Mouse (Mus musculus) olfactory bulb, adult 2 months (tissue): ENCODE data around the gene Idh2. TPM values are rescaled to one million over a fixed set of nuclear protein-coding genes. Genes with fewer than 3 reads are reported as not detected.

ENCODE experiments used
- H3K27ac ChIP-seq: fragments of 200-500 bp; 2 replicates; pipeline ENCODE4 v1.5.1; 2012; ENCODE audit warnings: low read depth, low read length; ENCODE audit not compliant: insufficient read depth
- H3K4me1 ChIP-seq: fragments of 200-500 bp; 2 replicates; pipeline ENCODE4 v1.6.1; 2012; ENCODE audit warnings: low read length; ENCODE audit not compliant: control insufficient read depth, insufficient read depth
- H3K4me3 ChIP-seq: fragments of 200-500 bp; 2 replicates; pipeline ENCODE4 v1.5.1; 2012; ENCODE audit warnings: mild to moderate bottlenecking, low read depth, low read length, moderate library complexity; ENCODE audit not compliant: insufficient read depth
- CTCF ChIP-seq: fragments of 200-500 bp; IDR thresholded peaks from 2 replicates; pipeline ENCODE4 v1.5.1; 2012; ENCODE audit warnings: low read depth, mild to moderate bottlenecking, low read length, moderate library complexity; ENCODE audit not compliant: insufficient read depth
- POLR2A ChIP-seq: fragments of 200-500 bp; IDR thresholded peaks from 2 replicates; pipeline ENCODE4 v1.6.1; 2012; ENCODE audit warnings: mild to moderate bottlenecking, low read depth, low read length, moderate library complexity; ENCODE audit not compliant: insufficient read depth
- WGBS: fragments of 180-500 bp; shearing (Covaris S2); methylation state at CpG from one replicate; pipeline ENCODE4 v1.1.7; 2018; 5-methylcytosine and 5-hydroxymethylcytosine counted together
- polyA plus RNA-seq: library from polyadenylated mRNA; stranded (reverse); fragments of >200 nt; gene quantifications from 2 replicates; pipeline ENCODE4 v1.2.4, GENCODE M21; 2012; ENCODE audit warnings: low replicate concordance; ENCODE audit not compliant: missing spikeins, insufficient read depth, insufficient read length

Gene Idh2
- polyA plus RNA-seq, 1 experiment = not detected

DNA sequence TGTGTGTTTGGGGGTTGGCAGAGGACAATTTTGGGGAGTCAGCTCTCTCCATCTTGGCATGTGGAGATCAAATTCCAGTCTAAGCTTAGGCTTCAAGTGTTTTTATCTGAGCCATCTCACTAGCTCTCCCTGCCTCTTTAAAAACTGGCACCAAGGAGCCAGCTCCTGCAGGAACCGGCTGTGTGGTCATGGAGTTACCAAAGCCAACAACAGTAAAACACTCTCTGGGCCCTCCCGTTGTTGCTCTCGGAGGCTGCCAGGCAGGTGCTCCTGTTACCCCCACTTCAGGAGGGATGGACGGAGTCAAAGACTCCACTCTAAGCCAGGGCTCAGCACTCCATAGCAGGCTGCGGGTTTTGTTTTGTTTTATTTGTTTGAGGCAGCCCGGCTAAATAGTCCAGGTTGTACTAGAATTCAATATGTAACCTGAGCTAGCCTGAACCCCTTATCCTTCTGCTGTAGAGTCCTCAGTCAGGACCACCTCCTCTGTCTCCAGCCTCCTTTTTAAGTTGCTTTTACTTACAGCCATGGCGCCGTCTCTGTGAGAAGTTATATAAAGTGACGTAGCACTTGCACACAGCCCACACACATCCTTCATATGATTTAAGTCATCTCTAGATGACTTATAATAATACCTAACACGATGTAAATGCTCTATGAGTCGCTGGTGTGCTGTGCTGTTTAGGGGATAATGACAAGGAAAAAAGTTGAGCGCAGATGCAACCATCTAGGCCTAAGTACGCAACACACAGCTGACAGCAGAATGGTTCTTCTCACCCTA, 48.3 kb downstream of the Idh2 start:
- Histone ChIP-seq H3K4me1 (peaks cover 61% of the 10 kb centered on the region), H3K4me3 (no peak overlapping the region), H3K27ac (no peak overlapping the region)
- TF ChIP-seq POLR2A = no peak
- whole genome bisulfite sequencing = 62% methylated on average over 13 of the region's 13 CpGs

DNA sequence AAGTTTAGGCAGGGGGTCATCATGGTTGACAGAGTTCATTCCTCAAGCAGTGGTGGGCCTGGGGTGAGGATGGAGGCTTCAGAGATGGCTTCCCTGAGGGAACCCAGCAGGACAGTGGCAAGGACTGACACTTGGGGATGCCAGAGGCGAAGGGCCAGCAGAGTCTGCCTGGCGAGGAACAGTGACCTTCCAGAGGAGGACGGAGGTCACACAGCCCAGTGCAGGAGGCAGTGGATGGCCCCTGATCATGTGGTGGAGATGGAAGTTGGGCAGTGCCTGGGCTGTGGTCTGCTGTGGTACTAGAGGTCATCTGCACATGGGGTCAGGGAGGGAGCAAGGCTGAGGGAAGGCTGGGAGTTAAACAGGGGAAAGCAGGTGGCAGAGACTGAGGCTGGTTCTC, 49.9 kb downstream of the Idh2 start:
- Histone ChIP-seq H3K27ac (no peak overlapping the region), H3K4me3 (no peak overlapping the region), H3K4me1 (peaks cover 53% of the 10 kb centered on the region)
- 88% methylated on average over 3 of the region's 3 CpGs for WGBS
- TF ChIP-seq CTCF (no peak), POLR2A (no peak)

DNA sequence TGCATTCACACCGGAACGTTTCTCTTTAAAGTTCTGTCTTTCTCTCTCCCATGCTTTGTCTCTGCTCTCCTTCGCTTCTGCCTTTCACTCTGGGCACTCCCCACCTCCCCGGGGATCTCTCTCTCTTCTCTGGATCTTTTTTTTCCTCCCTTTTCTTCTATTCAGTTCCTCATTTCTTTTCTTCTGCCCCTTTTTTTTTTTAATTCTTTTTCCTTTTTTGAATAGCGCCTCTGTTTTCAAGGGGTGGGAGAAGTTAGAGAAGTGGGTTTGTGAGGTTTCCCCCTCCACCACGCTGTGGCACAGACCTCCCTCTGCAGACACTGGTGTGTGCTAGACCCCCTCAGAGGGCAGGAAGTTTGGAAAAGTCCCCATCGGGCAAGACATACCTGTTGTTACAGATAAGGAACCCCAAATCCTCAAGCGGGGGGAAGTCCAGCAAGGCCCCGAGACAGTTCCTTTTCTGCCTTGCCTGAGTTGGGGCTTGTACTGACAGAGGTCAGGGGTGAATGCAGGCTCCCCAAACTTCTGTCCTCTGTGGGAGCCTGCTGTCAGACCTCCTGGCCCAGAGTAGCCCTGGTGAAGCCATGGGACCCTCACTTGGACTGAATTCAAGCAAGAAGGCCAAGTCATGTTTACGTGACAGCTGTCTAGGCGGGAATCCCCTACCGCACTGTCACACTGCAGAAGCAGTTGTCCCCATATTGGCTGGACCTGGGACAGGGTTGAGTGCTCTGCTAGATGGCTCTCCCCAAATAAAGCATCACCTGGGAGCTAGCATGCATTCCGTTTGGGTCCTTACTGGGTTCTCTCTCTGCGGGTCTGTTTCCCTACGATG, 51.1 kb downstream of the Idh2 start:
- no peak overlapping the region for H3K27ac ChIP-seq
- 64% methylated on average over 15 of the region's 15 CpGs for WGBS
- TF ChIP-seq CTCF (no peak), POLR2A (no peak)
- H3K4me3 ChIP-seq = no peak overlapping the region
- H3K4me1 ChIP-seq = peaks cover 47% of the 10 kb centered on the region

DNA sequence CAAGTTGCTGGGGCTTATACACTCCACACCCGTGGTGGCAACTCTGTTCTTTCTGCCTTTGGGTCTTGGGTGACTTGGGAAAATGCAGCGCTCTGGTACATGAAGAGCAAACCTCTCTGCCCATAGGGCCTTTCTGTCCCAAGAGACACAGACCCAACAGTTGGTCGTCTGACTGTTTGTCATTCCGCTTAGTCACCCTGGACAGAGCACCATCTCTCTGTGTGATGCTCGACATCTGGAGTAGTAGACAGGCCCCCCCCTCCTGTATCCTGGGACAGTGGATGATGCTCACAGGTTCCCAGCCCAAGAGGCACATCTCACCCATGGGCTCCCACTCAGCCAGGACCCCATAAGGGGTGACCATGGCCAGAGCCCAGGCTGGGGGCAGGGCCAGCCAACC, 51.9 kb downstream of the Idh2 start:
- H3K27ac ChIP-seq = no peak overlapping the region
- WGBS = 74% methylated on average over 5 of the region's 5 CpGs
- H3K4me1 ChIP-seq = peaks cover 53% of the 10 kb centered on the region
- no peak for TF ChIP-seq CTCF
- TF ChIP-seq POLR2A = no peak
- H3K4me3 ChIP-seq = no peak overlapping the region

DNA sequence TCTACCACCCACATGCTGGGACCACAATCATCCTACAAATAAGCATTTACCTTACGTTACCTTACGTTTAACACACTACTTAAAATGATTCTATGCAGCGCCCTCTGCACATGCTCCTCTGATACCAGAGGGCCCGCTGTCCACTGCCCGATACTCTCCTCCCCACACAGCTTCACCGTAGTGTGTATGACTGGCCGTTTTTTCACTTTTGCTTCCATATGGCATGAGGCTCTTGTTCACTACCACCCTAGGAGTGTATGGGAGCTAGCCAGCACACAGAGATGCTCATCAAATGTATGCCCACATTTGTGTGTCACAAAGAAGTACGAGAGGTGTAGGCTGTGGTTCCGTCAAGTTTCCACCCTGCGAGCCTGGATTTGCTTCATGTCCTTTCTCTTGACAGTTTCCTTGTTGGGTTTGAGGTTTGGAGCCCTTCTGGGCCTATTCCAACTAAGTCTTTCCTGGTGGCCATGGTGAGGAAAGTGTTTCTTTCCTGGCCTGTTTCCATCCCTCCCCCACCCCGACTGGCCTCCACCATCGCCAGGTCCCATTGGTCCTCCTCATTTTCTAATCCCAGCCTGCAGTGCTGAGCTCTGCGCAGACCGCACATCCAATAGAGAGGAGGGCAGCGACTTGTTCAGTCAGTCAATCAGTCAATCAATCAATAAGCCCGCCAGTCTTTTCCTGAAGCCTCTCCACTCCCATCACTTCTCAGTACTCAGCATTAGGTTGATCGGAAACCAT, 52.9 kb downstream of the Idh2 start:
- TF ChIP-seq POLR2A = no peak
- TF ChIP-seq CTCF = no peak
- H3K27ac ChIP-seq = no peak overlapping the region
- H3K4me1 ChIP-seq = peaks cover 59% of the 10 kb centered on the region
- 93% methylated on average over 17 of the region's 17 CpGs for WGBS
- no peak overlapping the region for H3K4me3 ChIP-seq

DNA sequence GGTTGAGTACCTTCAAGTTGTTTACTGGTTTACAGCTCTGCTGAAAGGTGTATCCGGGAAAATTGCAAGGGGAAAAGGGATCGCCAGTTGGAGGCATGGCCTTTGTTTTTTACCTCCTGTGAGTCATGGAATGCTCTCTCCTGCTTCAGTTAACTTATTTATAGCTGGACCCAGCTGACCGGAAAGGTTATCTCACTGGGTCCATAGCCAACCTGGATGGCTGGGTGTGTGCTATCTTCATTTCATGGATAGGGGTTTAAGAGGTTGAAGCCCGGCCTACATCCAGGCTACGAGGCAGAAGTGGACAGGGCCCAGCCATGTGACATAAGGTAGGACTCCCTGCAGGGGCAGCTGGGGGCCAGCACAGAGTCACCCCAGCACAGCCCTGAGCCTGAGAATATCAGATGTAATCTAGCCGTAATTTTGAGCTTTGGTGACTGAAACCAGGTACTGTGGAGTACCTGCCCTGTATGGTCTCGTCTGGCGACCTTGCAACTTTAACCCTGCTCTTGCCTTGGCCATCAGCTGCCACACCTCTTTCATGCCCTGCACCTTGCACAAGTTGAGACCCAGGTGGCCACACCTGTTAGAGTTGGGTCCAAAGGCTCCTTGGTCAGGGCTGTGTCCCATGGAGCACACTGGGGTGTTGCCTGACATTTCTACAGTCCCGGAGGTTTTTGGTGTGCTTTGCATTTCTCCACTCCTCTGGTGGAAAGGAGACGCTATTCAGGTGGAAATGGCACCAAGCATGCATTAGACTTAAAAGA, 55.0 kb downstream of the Idh2 start:
- Histone ChIP-seq H3K27ac (no peak overlapping the region), H3K4me3 (no peak overlapping the region), H3K4me1 (peaks cover 70% of the 10 kb centered on the region)
- no peak for TF ChIP-seq CTCF
- TF ChIP-seq POLR2A = no peak
- 80% methylated on average over 10 of the region's 10 CpGs for WGBS

DNA sequence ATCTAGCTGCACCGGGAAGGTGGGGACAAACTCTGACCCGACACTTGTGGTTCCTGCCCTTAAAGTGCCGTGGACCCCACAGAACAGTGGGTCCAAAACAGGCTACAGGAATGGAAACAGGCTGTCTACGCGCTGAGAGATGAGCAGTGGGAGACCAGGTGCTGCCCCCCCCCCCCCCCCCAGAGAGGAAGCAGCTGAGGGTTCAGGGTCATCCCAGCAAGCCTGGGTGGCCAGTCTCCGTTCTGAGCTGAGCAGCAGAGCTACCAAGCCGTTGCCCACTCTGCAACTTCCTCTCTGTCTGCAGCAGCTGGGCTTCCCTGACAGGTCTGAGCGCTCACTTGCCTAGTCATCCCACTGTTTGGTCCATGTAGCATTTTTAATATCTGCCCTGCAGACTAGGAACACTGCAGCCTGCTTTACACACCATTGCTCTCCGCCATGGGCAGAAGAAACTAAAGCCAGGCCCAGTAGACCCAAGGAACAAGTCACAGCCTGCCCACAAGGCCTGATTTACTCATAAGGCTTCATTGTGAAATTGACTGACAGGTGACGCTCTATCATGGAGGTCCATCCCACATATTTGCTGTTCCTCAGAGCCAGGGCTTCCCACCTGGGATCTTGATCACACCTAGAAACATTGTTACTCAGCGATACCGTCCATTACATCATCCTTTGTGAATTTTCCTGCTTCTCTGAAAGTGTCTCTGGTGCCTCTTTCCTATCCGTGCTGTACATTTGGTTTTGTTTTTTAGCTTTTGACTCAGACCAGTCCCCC, 55.9 kb downstream of the Idh2 start:
- TF ChIP-seq CTCF (no peak), POLR2A (no peak)
- Histone ChIP-seq H3K4me1 (peaks cover 68% of the 10 kb centered on the region), H3K27ac (peak overlapping the region; percentile 16; the same call in 1 of the 2 replicates), H3K4me3 (no peak overlapping the region)
- 68% methylated on average over 13 of the region's 13 CpGs for WGBS

DNA sequence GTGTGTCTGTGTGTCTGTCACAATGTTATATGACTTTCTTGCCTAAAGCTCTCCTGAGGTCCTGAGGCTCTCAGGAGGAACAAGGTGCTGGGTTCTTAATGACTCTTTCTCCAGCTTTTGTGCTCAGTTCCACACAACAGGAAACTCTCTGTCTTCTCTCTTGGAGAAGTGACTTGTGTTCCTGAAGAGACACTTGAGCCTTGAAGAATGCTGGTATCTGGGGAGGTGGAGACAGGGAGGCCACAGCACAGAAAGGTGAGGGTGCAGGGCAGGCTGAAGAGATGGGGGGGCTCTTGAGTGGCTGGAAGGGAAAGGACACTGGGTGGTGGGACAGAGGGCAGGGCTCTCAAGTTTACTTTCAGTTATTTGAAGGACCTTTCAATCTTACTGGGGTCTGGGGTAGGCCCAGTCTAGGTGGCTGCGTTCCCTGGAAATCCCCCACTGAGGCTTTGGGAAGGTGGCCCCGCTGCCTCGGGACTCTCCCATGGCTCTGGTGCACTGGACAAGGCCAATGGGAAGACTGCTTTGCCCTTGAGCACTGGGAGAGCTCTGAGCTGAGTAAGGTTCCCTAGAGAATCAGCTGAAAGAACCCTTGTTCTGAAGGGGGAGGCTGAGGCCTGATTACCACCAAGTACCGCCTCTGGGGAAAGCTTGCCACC, 56.7 kb downstream of the Idh2 start:
- no peak overlapping the region for H3K4me3 ChIP-seq
- H3K4me1 ChIP-seq = peaks cover 64% of the 10 kb centered on the region
- TF ChIP-seq CTCF (no peak), POLR2A (no peak)
- 0 out of 2 replicates have a peak overlapping the region, but pooled peaks have one; percentile 18 for H3K27ac ChIP-seq
- WGBS = 67% methylated on average over 4 of the region's 4 CpGs
